Mouse (Mus musculus) erythroblast, embryonic 14.5 days (primary cell): Measurements from ENCODE around the gene Tnr.

Source experiments
- GATA1 ChIP-seq: IDR thresholded peaks from 2 replicates; pipeline ENCODE4 v1.6.1; 2012; ENCODE audit warnings: low read length, inconsistent platforms, mixed read lengths
- TAL1 ChIP-seq: IDR thresholded peaks from 3 replicates; pipeline ENCODE4 v1.6.1; 2012; ENCODE audit warnings: low read length, inconsistent platforms, mixed read lengths

DNA sequence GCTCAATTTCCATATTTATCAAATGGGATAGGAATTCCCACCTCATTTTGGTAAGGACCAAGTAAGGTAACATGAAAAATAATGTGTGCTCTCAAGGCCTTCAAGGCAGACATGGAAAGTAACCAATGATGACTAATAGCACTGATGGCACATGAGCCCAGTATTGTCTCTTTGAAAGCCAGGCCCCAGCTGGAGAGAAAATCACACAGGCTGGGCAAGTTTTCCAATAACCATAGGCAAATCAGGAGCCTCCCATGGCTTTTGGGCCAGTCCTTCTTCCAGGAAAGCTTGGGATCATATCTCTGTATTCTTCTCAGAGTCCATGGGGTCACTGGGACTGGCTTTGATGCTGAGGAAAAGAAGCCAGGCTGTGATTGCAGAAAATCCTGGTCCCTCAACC lies 280.1 kb downstream of the Tnr start:
- no peak for TF ChIP-seq GATA1
- no peak for TF ChIP-seq TAL1
